Mouse (Mus musculus) adrenal gland, adult 2 months (tissue): ENCODE measurements at regions not wholly inside any gene's neighbourhood (a gene's known extent, or its start where the extent isn't known, plus 50 kb on each side); places are given as distances from the start of the nearest gene placed in this dataset.

ENCODE experiments used
- DNase-seq: peaks from one replicate; pipeline ENCODE4 v3.0.0; 2021

- no peak for DNase-seq
Measured at GRCm38 (mm10) chr4:31392932-31393632, 570.8 kb upstream of the Map3k7 start.

DNA sequence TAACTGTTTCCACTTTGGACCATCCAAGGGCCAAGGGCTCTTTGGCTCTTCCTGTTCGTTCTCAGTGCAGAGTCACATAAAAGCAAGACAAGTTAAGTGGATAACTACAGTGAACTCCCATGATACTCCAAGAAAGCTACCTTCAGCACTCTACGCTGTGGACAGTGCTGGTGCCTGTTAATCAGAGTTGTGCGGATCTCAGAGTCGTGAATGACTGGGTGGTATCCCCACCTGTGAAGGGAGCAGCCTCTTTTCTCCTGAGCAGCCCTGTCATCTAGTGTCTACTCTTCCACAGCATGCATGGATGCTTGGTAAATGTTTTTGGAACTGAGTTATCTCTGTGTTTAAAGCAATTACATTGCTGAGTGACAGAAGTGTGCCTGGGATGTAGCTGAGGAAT is 568.4 kb upstream of the Map3k7 start:
- DNase-seq: no peak

DNA sequence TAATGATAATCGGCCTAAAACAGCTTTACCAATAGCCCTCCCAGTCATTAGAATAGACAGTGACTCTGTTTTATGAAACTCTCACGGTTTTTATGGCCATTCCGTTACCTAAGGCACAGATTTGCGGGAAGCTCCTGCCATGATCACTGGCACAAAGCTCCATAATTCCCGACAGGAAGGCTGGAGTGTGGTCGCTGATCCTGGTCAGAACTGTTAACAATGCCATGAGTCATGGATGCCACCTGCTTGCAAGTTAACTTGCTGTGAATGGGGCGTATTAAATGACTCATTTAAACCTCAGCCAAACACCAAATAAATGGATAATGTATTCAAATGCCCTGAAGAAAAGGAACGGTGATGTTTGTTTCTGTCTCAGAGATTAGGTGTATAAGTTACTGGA is 559.9 kb upstream of the Map3k7 start:
- DNase-seq: no peak

GRCm38 (mm10) chr4:31404840-31405714 is 558.8 kb upstream of the Map3k7 start:
- peak; percentile 22 for DNase-seq

DNA sequence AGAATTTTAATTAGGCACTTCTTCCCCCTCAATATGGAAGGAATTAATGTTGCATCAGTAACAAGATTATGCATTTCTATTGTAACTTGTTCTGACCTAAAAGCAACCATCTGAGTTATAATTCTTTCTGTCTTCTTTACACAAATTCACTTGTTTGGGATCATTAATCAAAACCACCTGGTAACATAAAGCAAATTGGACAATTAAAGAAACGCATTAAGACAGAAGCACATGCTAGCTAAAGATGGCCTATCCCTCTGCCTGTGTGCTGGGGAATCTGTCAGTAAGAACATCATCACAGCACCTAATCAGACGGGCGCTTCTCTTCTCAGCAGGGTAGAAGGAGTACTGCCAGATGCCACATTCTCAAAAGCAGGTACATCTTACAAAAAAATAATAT is 553.7 kb upstream of the Map3k7 start:
- no peak for DNase-seq

DNA sequence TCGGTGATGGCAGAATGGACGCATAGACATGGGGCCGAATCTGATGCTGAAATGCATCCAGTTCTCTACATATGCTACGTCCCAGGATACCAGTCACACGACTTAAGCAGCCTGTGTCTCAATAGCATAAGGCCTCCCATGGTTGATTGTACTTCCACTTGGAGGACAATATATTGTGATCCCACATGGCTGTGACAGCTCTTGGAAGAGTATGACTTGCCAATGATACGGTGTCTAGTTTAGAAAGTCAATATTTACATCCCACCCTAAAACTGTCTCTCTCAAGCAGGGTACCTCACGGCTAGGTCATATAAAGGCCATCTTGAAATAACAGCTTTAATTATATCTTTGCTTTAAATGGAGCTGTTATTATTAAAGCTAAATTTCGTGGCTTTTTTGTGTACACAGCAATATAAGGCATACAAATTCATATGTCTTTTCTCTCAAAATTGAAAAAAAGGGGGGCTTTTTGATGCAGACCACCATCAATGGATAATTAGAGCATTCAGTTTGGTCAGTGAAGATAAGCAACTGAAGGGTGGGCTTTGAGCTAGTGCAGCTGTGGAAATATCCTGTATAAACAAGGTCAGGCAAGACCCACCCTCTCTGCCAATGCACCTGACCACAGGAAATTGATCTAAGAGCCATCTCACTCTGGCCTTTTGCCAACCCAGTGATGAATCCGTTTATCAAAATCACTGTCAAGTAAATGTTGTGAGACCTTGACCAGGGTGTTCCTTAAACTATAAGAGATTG is 551.9 kb upstream of the Map3k7 start:
- no peak for DNase-seq

- no peak for DNase-seq
Measured at GRCm38 (mm10) chr4:31417161-31417560, 546.7 kb upstream of the Map3k7 start.

GRCm38 (mm10) chr4:31419240-31419639 is 544.7 kb upstream of the Map3k7 start:
- peak; percentile 10 for DNase-seq

GRCm38 (mm10) chr4:31420167-31420566 is 543.7 kb upstream of the Map3k7 start:
- no peak for DNase-seq

DNA sequence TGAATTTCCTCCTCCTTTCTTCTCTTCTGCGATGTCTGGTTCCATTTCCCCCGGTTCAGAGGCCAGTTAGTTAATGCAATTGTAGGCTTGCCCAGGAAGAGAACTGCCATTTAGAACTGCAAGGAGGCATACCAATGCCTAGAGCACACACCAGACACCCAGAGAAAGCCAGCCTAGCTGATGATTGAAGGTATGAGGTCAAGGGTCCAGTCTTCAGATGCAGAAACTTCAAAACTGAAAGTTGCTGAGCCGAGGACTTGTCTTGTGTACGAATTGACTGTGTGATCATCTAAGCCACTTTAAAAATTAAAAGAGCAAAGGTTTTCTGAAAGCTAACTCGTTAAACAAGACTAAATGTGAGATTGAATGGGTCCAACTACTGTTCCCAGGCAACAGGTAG is 542.5 kb upstream of the Map3k7 start:
- DNase-seq: no peak

DNA sequence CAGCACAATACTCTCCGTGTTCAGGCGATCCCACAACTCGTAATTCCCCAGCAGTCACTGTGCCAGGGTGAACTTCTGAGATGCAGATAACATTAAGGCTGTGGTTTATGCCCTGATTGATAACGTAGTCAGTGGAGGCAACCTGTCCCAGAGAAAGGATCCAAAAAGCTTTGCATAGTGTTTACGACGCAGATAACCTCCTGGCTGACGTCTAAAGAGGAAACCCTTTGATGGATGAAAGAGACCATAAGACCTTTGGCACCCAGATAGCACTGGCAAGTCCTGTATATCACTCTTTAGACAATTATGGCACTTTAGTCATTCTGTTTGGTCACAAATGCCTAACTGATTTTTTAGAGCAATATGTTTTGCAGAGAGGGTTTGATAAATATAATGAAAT is 538.8 kb upstream of the Map3k7 start:
- DNase-seq: no peak

GRCm38 (mm10) chr4:31425716-31426115 is 538.2 kb upstream of the Map3k7 start:
- no peak for DNase-seq

DNA sequence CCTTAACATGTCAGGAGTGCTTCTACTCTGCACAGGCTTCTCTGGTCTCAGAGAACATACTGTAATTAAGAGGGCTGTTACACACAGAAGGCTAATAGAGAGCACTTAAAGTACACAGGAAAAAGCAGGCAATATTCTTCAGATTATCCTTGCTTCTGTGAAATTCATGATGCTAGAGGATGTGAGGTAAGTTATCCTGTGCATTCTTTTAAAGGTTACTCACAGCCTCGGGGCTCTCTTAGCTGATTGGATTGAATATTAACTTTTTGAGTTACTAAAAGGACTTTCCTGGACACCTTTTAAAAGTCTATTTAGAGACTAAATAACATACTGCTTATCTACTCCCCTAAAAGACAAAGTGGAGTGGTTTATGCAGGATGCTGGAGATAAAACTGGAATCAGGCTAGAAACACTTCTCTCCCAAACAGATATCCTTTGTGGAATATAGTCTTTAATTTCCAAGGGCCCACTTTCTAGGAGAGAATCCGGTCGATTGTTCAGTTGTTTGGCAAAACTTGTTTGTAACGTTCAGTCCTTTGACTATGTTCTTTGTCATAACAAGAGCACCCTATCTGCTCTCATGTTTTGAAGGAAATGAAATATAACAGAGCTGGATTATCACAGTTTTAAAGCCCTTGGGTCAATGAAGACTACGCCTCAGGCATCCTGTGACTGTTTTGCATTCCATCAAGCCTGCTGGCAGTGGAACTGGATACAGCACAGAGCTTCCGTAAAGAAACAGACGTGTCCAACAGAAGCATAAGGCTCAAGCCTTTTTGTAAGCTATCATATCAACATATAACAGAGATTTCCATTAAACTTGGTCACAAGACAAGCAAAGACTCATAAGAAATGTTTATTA is 537.5 kb upstream of the Map3k7 start:
- DNase-seq: no peak

- no peak for DNase-seq
Measured at GRCm38 (mm10) chr4:31433943-31434342, 530.0 kb upstream of the Map3k7 start.

DNA sequence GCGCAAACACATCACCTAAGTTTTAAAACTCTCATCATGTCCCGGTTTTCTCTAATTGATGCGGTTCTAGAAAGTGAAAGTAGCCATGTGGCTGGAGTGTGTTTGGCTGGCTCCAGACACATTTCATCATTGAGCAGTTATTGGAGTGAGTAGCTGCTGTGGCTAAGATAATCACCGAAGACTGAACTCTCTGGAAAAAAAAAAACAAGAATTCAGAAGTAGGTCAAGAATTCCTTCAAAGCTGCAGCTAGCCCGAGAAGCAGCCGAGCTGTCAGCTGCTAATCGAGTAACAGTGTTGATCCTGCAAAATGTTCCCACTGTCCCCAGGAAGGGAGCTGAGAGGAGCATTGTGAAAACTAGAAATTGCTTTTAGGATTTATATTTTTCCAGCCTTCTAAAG is 509.0 kb upstream of the Map3k7 start:
- DNase-seq: no peak

DNA sequence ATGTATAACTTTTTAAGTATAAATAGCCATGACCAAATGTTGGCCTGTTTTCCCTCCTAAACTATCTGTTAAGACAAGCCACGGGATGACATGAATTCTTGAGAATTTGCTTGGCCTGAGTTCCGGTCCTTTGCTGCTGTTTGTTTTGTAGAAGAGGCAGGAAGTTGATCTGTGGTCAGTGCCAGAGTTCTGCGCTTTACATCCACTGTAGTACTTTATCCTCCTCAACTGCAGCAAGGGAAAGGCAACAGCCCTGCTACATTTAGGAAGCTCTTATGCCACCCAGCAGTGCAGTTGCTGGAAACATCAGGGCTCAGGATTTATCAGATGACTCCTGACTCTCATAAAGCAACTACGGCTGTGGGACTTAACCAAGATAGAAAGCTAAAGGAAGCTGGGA is 508.4 kb upstream of the Map3k7 start:
- DNase-seq: no peak

DNA sequence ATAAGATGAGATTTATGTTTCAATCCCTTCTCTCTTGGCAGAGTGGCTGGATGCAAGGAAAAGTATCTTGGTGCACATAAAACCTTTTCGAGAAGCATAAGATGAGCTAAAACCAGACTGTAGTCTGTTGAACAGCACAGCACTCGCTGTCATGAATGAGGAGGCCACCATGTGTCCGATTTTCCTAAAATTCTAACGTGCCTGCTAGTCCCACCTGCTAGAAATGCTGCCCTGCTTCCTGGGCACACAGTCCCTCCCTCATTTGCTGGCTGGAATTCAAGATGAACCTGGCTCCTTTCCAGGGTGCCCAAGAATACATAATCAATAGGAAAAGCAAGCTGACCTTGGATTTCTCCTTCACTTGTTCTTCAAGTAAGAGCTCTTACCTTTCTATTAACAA is 501.4 kb upstream of the Map3k7 start:
- DNase-seq: no peak

- no peak for DNase-seq
Measured at GRCm38 (mm10) chr4:31463130-31463698, 500.7 kb upstream of the Map3k7 start.

DNA sequence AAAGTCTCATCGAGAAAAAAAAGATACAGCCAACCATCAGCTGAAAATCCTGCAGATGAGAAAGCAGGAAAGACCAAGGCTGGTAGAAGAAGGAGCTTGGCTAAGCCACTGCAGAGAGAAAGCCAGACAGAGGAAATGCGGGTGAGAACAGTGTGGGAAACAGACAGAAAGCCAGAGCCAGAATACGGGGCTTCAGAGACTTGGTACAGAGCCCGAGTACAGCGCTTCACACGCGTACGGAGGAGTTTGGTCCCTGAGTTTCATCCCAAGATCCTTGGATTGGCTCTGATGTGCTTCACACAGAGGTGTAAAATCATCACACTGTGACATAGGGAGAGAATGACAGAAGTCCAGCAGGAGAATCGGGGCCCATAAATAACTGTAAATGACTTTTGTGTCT is 495.6 kb upstream of the Map3k7 start:
- no peak for DNase-seq

- no peak for DNase-seq
Measured at GRCm38 (mm10) chr4:31469803-31470202, 494.1 kb upstream of the Map3k7 start.

GRCm38 (mm10) chr4:31492535-31492934 is 471.4 kb upstream of the Map3k7 start:
- no peak for DNase-seq
